Mouse (Mus musculus) neutrophil, adult 5-6 weeks (primary cell): Measurements from ENCODE around the gene 1700029I15Rik. TPM values are rescaled to one million over a fixed set of nuclear protein-coding genes. Genes with fewer than 3 reads are reported as not detected.
"Not testable (repeated sequence)": the region's sequence is repeated elsewhere in the genome, so short reads cannot be mapped to it uniquely, and the experiment has no call there.

ENCODE experiments used
- ATAC-seq: fragments of 151-379, 151-347 bp; 2 replicates; pipeline ENCODE4 v1.8.0; 2017; ENCODE audit warnings: mild to moderate bottlenecking, moderate TSS enrichment; ENCODE audit not compliant: insufficient number of reproducible peaks, poor library complexity, low FRiP score, severe bottlenecking; ENCODE audit errors: extremely low read depth
- total RNA-seq: library from RNA; stranded (forward); fragments of 200-1000 nt; gene quantifications from 2 replicates; pipeline ENCODE4 v1.2.3, GENCODE M21; 2017

The 1700029I15Rik gene
- total RNA-seq, 1 experiment from 2014 or later = 13.7 TPM

GRCm38 (mm10) chr2:92388891-92389641 is 6.7 kb downstream of the 1700029I15Rik start:
- ATAC-seq = no peak

- no peak for ATAC-seq
Observed at GRCm38 (mm10) chr2:92389645-92390044, 7.3 kb downstream of the 1700029I15Rik start.

- ATAC-seq = no peak
Observed at GRCm38 (mm10) chr2:92390206-92390930, 8.0 kb downstream of the 1700029I15Rik start.

- no peak for ATAC-seq
Observed at GRCm38 (mm10) chr2:92391116-92391515, 8.8 kb downstream of the 1700029I15Rik start.

- ATAC-seq = no peak
Observed at GRCm38 (mm10) chr2:92391703-92392317, 9.5 kb downstream of the 1700029I15Rik start.

GRCm38 (mm10) chr2:92392318-92393264 is 10.3 kb downstream of the 1700029I15Rik start:
- no peak for ATAC-seq

- no peak for ATAC-seq
Observed at GRCm38 (mm10) chr2:92395535-92395934, 13.2 kb downstream of the 1700029I15Rik start.

GRCm38 (mm10) chr2:92397436-92397835 is 15.1 kb downstream of the 1700029I15Rik start:
- no peak for ATAC-seq

- ATAC-seq = not testable (repeated sequence)
Observed at GRCm38 (mm10) chr2:92399877-92400276, 17.5 kb downstream of the 1700029I15Rik start.

GRCm38 (mm10) chr2:92400682-92401081 is 18.3 kb downstream of the 1700029I15Rik start:
- no peak for ATAC-seq

GRCm38 (mm10) chr2:92401091-92401561 is 18.8 kb downstream of the 1700029I15Rik start, which contains the start of gene Mapk8ip1:
Mapk8ip1 (minus strand) TSS chr2:92401263.
- no peak for ATAC-seq

GRCm38 (mm10) chr2:92402591-92403326 is 20.4 kb downstream of the 1700029I15Rik start:
- ATAC-seq = no peak

- ATAC-seq = no peak
Observed at GRCm38 (mm10) chr2:92403776-92404319, 21.5 kb downstream of the 1700029I15Rik start.

GRCm38 (mm10) chr2:92404737-92405136 is 22.4 kb downstream of the 1700029I15Rik start:
- ATAC-seq = no peak

- no peak for ATAC-seq
Observed at GRCm38 (mm10) chr2:92405687-92406086, 23.3 kb downstream of the 1700029I15Rik start.

- no peak for ATAC-seq
Observed at GRCm38 (mm10) chr2:92408309-92409045, 26.1 kb downstream of the 1700029I15Rik start.

- ATAC-seq = no peak
Observed at GRCm38 (mm10) chr2:92411705-92412104, 29.4 kb downstream of the 1700029I15Rik start.
